Mouse (Mus musculus) hindbrain, embryonic 15.5 days (tissue): ENCODE results near the gene Il1rl1. TPM values are rescaled to one million over a fixed set of nuclear protein-coding genes. Genes with fewer than 3 reads are reported as not detected.

ENCODE experiments used
- ATAC-seq: fragments of 200-750 bp; cut with Nextera tagmentation; 2 replicates; pipeline ENCODE4 v1.8.0; 2017; ENCODE audit warnings: low read depth, moderate number of reproducible peaks, moderate TSS enrichment; ENCODE audit not compliant: low FRiP score
- H3K27ac ChIP-seq: fragments of 300-500 bp; sonication (generic); replicated peaks from 2 replicates; pipeline ENCODE4 v1.5.1; 2015; ENCODE audit warnings: mild to moderate bottlenecking, inconsistent platforms
- H3K27me3 ChIP-seq: fragments of 300-500 bp; sonication (generic); 2 replicates; pipeline ENCODE4 v1.6.1; 2015; ENCODE audit warnings: control low read depth, inconsistent platforms
- H3K36me3 ChIP-seq: fragments of 300-500 bp; sonication (generic); 2 replicates; pipeline ENCODE4 v1.6.1; 2015; ENCODE audit warnings: control low read depth, inconsistent platforms
- H3K4me1 ChIP-seq: fragments of 300-500 bp; sonication (generic); replicated peaks from 2 replicates; pipeline ENCODE4 v1.6.1; 2015; ENCODE audit warnings: control low read depth, inconsistent platforms
- H3K4me2 ChIP-seq: fragments of 300-500 bp; sonication (generic); 2 replicates; pipeline ENCODE4 v1.6.1; 2015; ENCODE audit warnings: moderate library complexity, mild to moderate bottlenecking, inconsistent platforms
- H3K4me3 ChIP-seq: fragments of 300-500 bp; sonication (generic); 2 replicates; pipeline ENCODE4 v1.5.1; 2015; ENCODE audit warnings: mild to moderate bottlenecking, inconsistent platforms
- H3K9ac ChIP-seq: fragments of 300-500 bp; sonication (generic); 2 replicates; pipeline ENCODE4 v1.6.1; 2015; ENCODE audit warnings: inconsistent platforms
- H3K9me3 ChIP-seq: fragments of 300-500 bp; sonication (generic); 2 replicates; pipeline ENCODE4 v1.6.1; 2016; ENCODE audit warnings: control low read depth, inconsistent platforms
- WGBS: fragments of 180-500 bp; shearing (Covaris S2); methylation state at CpG from one replicate; pipeline ENCODE4 v1.1.7; 2015; 5-methylcytosine and 5-hydroxymethylcytosine counted together
- polyA plus RNA-seq: library from polyadenylated mRNA; unstranded; fragments of >200 nt; fragmentation: Nextera tagmentation; extraction: Ambion mirVana; gene quantifications from 2 replicates; pipeline ENCODE4 v1.2.1, GENCODE M21; 2015

The Il1rl1 gene
- polyA plus RNA-seq, 1 experiment from 2014 or later: not detected

DNA sequence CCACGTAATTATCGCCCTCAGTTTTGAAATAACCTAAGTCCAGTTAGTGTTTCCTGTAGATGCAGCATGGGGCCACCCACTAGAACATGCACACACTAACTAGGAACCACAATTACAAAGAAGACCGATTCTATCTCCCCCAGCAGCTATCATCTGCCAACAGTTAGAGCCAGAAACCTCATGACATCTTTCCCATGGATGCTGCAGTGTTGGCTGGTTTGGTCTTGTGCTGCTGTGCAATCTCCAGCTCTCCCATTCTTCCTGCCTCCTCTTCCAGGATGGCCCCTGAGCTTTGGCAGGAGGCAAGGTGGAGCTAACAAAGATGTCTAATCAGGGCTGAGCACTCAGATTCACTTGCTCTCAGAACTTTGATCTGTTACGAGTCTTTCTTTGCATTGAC, 71.8 kb downstream of the Il1rl1 start:
- no peaks in the 10 kb centered on the region for H3K36me3 ChIP-seq
- no peak overlapping the region for H3K4me2 ChIP-seq
- no peak overlapping the region for H3K4me3 ChIP-seq
- ATAC-seq: no peak
- H3K27me3 ChIP-seq: 0 out of 2 replicates have a peak, but pooled peaks cover 3% of the 10 kb centered on the region
- 89% methylated on average over 4 of the region's 4 CpGs for WGBS
- H3K9ac ChIP-seq: no peak overlapping the region
- no peaks in the 10 kb centered on the region for H3K9me3 ChIP-seq
- H3K27ac ChIP-seq: no peak overlapping the region
- no peaks in the 10 kb centered on the region for H3K4me1 ChIP-seq

GRCm38 (mm10) chr1:40501546-40502398, 72.4 kb downstream of the Il1rl1 start:
- Histone ChIP-seq H3K27ac (no peak overlapping the region), H3K36me3 (no peaks in the 10 kb centered on the region), H3K9ac (no peak overlapping the region), H3K4me3 (no peak overlapping the region), H3K9me3 (no peaks in the 10 kb centered on the region), H3K4me2 (no peak overlapping the region), H3K4me1 (no peaks in the 10 kb centered on the region), H3K27me3 (0 out of 2 replicates have a peak, but pooled peaks cover 3% of the 10 kb centered on the region)
- ATAC-seq: no peak
- 90% methylated on average over 11 of the region's 11 CpGs for WGBS

GRCm38 (mm10) chr1:40504548-40504947, 75.2 kb downstream of the Il1rl1 start:
- ATAC-seq: no peak
- Histone ChIP-seq H3K4me1 (no peaks in the 10 kb centered on the region), H3K9me3 (no peaks in the 10 kb centered on the region), H3K9ac (no peak overlapping the region), H3K4me3 (no peak overlapping the region), H3K36me3 (no peaks in the 10 kb centered on the region), H3K27me3 (no peaks in the 10 kb centered on the region), H3K27ac (no peak overlapping the region), H3K4me2 (no peak overlapping the region)
- WGBS: 86% methylated on average over 5 of the region's 5 CpGs

Other genes with a start within 250 kb of the Il1rl1 start
- gene Il1r1, start 204.5 kb upstream of the Il1rl1 start, polyA plus RNA-seq: 0.78 and 0.89 TPM in 2 replicates
- gene Il1rl2, start 105.0 kb upstream of the Il1rl1 start, polyA plus RNA-seq: 0.75 and 0.83 TPM in 2 replicates
- not detected in 2 replicates for gene Il18r1, start 36.0 kb downstream of the Il1rl1 start, polyA plus RNA-seq
- not detected in 2 replicates for gene Il18rap, start 85.8 kb downstream of the Il1rl1 start, polyA plus RNA-seq
- 0.08 TPM in 1 of 2 replicates, not detected in the other for gene Slc9a4, start 150.5 kb downstream of the Il1rl1 start, polyA plus RNA-seq